Mouse (Mus musculus) 3T3-L1 (cell line): ENCODE data around the gene Zfp664.

Experiments used
- DNase-seq: peaks from one replicate; pipeline ENCODE4 v3.0.0-alpha.2; 2015; ENCODE audit warnings: low read depth, low spot score

Zfp664 gene

DNA sequence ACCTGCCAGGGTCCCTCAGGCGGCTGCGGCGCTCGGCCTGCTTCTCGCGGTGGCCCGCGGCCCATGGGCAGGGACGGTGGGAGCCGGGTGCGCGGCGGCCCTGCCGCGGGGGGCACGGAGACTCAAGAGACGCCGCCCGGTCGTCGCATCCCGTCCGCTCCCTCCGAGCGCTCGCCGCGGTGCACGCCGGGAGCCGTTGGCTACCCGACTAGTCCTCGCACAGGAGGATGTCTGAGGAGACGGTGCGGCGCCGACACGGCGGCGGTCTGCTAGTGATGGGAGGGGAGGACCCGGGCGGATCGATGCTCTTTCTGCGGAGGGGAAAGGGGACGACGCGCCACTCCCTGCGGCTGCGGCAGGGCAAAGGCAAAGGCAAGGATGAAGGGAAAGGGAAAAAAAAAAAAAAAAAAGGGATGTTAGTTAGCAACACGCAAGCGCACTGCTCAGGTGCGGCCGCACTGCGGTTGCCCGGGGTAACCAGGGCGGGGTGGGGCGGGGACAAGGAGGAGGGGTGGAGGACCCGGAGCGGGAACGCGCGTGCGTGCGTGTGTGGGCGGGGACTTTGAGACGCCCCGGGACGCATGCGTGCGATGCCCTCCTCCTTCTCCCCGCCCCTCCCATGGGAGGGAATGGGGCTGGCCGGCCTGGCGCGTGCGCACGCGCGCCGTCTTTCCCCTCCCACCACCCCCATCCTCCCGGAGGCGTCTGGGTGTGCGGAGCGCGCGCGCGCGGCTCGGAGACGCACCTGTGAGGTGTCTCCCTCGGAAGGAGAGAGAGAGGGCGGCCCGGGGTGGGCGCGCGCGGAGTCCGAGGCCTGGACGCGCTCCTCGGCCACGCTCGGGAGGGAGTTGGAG lies at the start of gene Zfp664, which contains the start of gene Ccdc92:
TSS of gene Zfp664 (plus strand) at position 679 of the 854 bp plus-strand sequence.
TSS of gene Ccdc92 (minus strand) at position 412 of the 854 bp plus-strand sequence.
- DNase-seq: peak; percentile 96

DNA sequence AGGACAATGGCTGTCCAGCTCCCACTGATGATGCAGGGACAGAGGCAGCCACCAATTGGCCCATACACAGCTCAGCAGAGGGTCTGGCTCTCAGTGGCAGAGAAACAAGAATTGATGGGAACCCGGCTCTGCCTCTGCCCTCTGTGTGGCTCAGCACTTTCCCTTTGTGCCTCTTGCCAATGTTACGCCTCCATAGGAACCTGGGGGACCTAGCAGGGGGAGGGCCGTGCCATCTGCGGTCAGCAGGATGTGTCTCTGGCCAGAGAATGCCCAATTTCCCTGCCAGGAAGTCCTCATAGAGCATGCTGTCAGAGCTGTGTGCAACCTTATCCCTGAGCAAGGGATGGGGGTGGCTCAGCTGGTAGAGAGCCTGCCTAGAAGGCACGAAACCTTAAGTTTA lies 47.7 kb upstream of the Zfp664 start:
- DNase-seq: peak; percentile 23

DNA sequence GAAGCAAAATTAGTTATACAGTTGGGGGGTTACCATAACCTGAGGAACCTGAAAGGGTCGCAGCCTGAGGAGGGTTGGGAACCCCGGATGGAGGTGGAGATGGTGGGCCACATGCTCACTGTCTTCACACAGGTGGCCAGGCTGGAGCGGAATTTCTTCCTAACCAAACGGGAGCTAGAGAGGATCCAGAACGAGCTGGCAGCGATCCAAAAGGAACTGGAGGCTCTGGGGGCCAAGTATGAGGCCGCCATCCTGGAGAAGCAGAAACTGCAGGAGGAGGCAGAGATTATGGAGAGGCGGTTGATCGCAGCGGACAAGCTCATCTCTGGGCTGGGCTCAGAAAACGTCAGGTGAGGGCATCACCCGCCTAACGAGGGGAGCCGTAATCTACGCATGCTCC lies 45.4 kb upstream of the Zfp664 start:
- DNase-seq: no peak

DNA sequence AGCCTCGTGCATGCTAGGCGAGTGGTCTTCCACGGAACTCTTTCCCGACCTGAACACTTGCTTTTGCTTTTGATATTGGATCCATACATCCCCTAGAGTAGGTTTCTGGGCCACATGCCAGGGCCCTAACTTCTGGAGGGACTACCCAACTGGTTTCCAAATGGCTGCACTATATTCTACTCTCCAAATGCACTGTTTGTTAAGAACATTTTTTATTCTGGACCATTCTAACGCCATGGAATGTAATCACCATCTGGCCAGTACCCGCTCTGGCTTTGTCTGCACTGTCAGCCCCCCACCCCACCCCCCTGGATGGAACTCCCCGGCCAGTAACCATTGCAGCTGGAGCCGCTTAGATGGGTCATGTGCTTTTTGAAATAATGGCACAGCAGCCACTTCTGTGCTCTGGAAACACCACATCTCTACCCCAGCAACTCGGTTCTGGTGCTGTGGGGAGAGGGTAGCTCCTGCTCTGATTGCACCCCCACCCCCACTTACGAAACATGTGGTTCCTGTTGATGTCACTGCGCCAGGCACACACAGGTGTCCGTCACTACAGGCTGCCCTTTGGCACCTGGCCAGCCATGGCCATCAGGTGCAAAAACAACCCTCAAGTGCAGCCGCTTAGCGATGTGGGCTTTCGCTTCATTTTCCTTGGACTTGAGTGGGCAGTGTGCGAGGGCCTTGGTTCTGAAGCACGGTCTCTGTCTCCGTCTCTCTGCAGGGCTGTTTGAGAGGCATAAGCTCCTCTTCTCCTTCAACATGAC lies 40.2 kb upstream of the Zfp664 start:
- DNase-seq: no peak

DNA sequence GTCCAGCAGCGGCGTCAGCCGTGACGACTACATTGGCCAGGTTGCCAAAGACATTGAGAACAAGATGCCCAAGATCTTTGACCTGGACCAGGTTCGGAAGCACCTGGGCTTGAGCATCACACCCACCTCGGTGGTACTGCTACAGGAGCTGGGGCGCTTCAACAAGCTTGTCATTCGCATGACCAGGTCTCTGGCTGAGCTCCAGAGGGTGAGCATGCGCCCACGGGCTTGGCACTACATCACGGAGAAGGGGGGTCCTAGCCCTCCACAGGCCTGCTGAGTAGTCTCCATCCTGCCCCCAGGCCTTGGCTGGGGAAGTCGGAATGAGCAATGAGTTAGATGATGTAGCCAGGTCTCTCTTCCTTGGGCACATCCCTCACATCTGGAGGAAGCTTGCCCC lies 32.2 kb upstream of the Zfp664 start:
- DNase-seq: no peak

DNA sequence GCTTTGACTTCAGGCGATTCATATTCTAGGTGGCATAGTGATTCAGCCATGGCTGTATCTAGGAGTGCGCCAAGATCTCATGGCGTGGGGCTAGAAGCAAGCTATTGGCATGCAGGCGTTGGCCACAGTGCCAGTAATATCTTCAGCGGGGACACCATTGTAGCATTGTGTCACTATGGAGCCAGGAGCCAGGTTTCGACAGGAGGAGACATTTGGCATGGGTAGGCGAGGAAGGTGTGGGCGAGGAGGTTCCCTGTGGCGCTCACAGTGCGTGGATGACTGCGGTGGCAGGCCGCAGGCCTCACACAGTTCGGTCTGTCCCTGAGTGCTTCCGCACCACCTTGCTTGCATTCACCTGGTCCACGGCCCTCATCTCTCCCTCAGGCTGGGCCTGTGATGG lies 27.3 kb upstream of the Zfp664 start:
- no peak for DNase-seq

DNA sequence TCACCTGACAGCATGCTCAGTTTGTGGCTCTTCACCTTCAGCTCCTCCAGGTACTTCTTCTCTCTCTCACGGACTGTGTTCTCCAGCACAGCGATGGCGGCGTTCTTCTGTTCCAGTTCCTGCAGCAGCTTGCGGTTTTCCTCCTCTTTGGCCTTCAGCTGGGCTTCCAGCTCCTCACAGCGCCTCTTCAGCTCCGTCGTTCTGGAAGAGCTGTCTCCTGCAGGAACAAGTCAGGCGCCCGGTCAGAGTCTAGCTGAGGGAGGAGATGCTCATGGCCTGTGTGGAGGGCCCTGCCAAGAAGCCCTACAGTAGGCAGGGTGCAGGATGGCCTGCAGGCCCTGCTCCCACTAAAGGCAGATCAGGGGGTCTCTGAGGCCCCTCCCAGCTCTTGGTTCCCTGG lies 26.4 kb upstream of the Zfp664 start:
- no peak for DNase-seq

DNA sequence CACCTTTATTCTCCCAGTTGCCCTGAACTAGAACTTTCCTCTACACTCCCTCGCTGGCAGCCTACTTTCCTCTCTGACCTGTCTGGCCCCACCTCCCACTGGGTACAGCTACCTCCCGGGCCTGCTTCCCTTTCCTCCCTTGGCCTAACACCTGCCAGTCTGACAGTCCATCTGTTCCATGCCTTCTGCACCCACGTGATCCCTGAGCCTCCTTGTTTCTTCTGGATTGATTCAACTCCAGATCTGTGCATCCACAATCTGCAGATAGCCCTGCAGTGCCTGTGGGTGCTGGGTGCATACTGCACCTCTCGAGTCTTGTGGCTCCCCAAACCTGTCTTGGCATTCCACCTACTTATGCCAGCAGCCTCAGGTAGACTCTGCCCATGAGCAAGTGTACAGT lies 25.9 kb upstream of the Zfp664 start:
- no peak for DNase-seq

DNA sequence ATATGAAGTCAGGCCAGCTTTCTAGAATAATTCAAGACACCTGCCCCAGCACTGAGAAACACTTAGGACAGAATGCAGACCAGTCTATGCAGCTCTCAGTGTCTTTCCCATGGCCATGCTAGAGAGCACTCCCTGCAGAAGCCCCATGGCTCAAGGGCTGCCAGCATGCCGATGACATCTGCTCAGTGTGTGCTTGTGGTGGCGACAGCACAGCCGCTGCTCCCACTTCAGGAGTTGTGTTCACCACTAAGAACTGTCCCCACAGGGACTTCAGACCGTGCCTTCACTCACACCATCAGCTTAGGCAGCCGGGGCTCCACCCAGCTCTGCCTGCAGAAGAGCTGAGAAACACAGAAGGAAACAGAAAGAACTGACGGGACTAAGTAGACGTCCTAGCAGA lies 22.3 kb upstream of the Zfp664 start:
- no peak for DNase-seq

DNA sequence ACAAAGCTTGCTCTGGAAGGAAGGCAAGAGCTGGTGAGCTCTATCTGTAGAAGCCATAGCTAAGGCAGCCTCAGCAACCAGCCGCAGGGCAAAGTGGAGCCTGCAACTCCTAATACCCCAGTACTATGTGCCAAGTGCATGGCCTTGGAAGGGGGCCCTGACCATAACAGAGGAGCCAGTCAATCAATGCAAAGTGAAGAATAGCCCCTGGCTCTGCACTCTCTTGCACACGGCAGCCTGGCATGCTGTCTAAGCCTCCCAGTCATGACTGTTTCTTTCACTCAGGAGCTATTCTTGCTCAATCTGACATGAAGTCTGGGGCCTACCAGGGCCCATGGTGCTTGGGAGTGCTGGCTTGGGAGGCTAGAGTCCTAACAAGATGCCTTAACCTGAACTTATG lies 21.8 kb upstream of the Zfp664 start:
- DNase-seq: no peak

DNA sequence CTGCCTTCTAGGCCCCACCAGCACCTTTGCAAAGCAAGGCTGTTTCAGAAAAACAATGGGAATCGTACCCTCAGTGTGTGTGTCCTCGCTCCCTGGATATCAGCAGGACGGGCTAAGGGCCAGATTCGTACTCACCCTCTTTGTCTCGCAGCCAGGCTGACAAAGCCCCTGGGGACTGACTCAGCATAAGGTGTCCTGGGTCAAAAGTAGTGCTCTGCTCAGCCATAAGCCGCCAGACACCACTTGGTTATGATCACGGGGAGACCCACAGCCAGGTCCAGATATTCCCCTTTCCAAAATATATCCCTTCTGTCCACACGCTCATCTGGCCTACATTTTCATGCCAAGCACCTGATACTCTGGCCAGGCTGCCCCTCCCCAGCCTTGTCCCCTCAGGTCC lies 19.1 kb upstream of the Zfp664 start:
- DNase-seq: peak; percentile 81

DNA sequence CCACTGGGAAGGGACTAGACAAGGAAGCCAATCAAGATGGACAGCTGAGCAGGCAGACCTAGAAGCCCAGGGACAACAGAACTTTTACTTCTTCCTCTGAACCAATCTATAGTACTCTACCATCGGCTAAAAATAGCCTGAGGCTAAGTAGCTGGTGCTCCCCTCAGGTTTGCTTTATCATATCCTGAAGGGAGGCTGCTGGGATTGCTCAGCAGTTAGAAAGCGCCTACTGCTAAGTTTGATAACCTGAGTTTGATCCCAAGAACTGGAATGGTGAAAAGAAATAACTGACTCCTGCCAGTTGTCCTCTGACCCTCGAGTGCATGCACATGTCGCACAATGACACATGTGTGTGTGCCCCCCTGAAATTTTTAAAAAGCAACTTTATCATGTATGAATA lies 17.6 kb upstream of the Zfp664 start:
- peak; percentile 29 for DNase-seq

DNA sequence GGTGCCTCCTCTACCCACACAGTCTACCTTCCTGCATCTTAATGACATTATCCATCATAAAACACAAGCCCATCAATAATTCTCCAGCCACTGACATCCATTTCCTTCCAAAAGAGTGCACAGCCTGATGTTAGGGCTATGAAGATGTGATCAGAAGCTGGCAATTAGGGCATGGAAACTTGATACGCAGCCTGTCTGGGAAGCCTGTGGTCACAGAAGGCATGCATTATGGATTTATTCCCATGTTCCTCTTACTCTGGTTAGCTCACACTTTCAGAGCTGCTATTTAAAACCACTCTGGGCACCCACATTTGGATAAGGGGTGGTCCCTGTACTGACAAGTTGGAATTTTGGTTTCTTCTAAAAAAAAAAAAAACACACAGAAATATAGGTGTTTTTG lies 15.5 kb upstream of the Zfp664 start:
- DNase-seq: peak; percentile 81

DNA sequence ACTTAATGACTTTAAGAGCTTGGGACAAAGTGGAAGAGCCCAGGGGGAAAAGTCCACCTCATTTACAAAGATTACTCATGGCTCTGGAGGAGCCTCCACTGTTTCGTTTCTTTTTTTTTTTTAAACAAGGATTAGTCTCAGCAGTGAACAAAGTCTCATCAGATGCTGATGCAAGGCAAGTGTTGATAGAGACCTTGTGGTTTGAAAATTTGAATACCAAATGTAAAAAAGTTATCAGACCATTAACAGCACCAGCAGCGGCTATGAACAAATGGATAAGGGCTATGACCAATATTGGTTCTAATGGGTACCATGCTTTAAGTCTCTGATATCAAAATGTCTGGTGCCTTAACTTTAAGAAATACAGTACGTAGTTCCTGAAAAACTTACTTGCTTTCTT lies 13.5 kb upstream of the Zfp664 start:
- no peak for DNase-seq

DNA sequence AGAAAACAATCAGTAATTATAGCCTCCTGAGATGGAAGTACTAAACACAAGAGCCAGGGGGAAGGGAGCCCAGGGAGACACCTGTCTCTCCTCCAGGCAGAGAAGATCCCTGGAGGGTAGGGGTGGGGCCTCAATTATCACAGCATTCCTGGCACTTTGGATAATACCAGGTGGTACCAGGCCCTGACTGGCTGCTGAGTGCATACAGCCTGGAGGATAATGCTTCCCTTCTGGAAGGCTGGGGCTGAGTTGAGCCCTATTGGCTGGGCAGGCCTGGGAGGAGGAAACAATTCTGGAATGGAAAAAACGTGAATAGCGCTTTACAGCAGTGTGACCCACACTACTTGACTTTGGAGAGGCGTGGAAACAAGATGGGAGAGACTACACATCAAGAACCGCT lies 10.9 kb upstream of the Zfp664 start:
- no peak for DNase-seq

DNA sequence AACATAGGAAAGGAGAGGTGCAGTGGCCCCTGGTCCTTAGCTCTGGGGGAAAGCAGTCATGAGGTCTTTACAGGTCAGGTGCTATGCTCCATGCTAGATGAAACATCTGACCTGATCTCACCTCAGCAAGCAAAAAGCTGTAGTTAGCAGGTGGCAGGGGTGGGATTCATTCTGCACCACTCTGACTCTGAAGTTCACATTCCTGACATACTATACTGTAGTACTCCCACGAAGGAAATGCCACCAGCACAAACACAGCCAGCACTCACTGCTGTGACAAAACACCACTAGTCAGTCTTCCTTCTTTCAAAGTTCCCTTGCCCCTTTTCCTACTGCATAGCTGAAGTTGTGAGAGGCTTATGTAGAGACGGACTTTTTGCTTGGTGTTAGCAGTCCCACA lies 10.2 kb upstream of the Zfp664 start:
- no peak for DNase-seq

DNA sequence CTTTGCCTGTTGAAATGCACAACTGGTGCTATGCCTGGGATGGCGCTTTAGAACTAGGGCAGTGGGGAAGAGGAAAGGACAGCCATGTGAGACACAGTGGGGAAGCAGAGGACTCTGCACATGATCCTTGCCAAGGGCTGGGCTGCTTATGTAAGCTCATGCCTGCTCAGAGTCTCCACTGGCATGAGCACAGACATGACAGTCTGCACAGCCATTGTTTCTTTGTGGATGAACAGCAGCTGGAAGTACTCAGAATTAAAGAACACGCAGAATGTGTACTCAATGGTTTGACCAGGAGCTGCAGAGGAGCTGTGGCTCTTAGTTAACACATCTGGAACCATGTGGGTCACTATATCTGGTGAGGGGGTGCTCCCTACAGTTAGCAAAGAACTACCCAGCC lies 9.4 kb upstream of the Zfp664 start:
- no peak for DNase-seq

DNA sequence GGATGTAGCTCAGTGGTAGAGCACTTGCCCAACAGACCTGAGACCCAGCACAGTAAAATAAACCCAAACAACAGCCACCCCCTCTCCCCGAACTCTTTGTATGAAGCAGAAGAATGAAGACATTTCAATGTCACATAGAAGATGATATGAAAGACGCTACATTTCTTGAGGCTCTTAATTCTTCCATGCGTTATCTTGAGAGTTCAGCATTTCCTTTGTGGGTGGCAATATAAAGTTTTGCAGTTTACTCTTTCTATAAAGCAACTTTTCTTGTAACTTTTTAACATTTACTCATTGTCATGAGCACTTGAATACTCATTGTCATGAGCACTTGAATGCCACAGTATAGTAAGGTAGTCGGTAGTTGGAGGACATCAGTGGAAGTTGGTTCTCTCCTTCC lies 8.3 kb upstream of the Zfp664 start:
- no peak for DNase-seq

DNA sequence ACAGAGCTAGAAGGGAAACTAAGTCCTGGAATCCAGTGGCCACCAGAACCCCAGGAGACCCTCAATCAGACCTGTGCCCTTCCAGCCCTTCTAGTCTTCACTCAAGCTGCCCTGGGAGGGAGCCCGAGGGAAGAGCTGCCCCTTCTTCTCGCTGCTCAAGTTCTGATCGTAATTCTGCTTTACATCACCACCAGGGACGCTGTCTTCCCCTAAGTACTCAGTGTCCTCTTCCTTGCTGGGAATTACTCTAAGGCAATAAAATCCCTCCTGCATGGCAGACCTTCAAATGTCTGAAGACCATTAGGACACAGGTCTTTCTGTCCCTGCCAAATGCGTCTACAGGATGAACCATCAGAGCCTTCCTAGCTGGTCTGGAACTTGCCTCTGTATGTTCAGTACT lies 2.5 kb upstream of the Zfp664 start:
- DNase-seq: no peak

DNA sequence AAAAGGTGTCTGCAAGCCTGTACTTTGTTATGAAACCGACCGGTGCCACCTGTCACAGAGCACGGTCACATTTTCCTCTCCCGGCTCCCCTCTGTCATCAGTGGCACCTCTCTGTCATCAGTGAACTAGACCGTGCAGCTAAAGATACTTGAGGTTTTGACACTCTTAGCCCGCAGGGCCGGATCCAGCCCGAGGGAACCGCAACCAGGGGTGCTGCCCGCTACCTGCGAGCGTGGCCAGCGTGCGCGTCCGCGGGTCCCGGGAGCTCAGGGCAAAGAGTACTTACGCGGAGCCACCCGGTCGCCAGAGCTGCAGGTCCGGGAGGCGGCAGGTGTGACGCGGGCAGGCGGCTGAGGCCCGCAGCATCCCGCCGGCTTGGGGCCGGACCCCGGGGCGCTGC lies 1.0 kb upstream of the Zfp664 start:
- DNase-seq: no peak

DNA sequence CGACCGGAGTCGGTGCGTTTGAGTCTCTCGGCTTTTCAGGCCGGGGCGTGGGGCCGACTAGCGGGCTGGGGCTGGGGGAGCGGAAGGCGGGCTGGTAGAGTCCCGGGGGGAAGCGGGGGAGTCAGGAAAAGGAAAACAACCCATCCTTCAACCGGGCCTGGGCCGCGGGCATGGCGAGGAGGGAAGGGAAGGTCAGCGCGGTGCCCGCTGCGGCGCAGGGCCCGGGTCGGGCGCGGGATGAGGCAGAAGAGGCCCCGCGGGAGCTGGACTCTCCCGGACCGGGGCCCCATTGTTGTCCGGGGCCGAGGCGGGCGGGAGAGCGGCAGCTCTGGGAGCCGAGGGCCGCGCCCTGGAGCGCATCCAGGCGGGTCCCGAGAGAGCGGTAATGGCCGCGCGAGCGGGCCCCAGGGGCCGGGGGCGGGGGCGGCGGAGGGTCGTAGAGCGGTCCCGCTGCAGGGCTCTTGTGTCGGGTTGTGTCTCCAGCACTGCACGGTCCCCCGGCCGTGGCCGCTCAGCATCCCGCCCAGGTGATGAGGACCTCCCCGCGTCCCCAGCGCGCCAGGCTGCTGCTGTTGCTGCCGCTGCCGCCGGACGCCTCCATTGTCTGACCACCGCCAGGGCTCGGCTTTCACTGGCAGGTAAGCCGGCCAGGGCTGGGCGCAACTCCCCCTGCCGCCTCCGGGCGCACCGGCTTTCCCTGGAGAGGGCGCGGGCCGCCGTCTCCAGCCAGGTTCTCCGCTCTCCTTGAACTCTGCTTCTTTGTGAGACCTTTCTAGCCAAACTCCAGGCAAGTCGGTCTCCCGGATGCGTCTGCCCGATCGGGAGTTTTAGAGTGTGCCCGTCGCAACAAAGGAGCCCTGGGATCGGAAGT lies 615 bp downstream of the Zfp664 start:
- DNase-seq: peak; percentile 54

DNA sequence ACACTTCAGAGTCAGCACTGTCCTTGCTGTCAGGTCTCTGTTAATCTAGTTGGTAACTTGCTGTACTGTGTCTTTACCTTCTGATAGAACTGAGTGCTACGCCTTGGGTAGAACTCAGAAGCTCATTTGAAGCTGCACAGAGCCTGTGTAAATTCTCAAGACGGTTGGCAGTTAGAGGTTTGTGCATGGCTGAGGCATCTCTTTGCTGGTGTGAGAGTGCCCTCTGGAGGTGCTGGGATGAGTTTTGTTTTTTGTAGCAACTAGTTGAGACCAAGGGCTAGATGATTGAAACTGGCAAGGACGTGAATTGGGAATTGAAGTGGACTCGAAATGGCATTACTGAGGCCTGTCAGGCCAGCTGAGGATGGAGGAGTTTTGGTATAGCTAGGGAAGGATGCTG lies 6.5 kb downstream of the Zfp664 start:
- DNase-seq: peak; percentile 85
